Mouse (Mus musculus): ENCODE measurements around the gene Olfml2a. TPM values are rescaled to one million over a fixed set of nuclear protein-coding genes. Genes with fewer than 3 reads are reported as not detected.

The Olfml2a gene
- polyA plus RNA-seq, 1 experiment: 0.11 TPM

- H3K4me2 ChIP-seq (ENCODE audit: low read depth): peak overlapping the region; percentile 88
- H3K79me2 ChIP-seq (ENCODE audit: control insufficient read depth, insufficient read depth): peaks cover 38% of the 10 kb centered on the region
- peak overlapping the region; percentile 28 for H3ac ChIP-seq (ENCODE audit: control insufficient read depth, insufficient read length)
- H3K4me3 ChIP-seq: peak overlapping the region; percentile 84
- H3K27me3 ChIP-seq (ENCODE audit: control insufficient read depth, insufficient read depth, insufficient read length): no peaks in the 10 kb centered on the region
- TF ChIP-seq USF1 (IDR thresholded peaks at IDR 0.05; ENCODE audit: low read depth): peak; percentile 90
- TF ChIP-seq POLR2A (IDR thresholded peaks at IDR 0.05; ENCODE audit: insufficient read length, low read depth): peak; percentile 74
- TF ChIP-seq E2F4 (IDR thresholded peaks at IDR 0.05; ENCODE audit: insufficient read depth): no peak
- no peak for TF ChIP-seq CEBPB (IDR thresholded peaks at IDR 0.05; ENCODE audit: insufficient read depth, poor library complexity, severe bottlenecking)
- peak; percentile 51 for TF ChIP-seq POLR2AphosphoS2 (IDR thresholded peaks at IDR 0.05; ENCODE audit: insufficient read length, low read depth)
- TF ChIP-seq MYOG (IDR thresholded peaks at IDR 0.05; ENCODE audit: control insufficient read depth in 1 of 3, insufficient read depth in 1 of 3, insufficient read length in 2 of 3, low read depth in 2 of 3): peak in 1 of 3 experiments; percentile 22
- no peak for TF ChIP-seq TCF3 (IDR thresholded peaks at IDR 0.05; ENCODE audit: insufficient read length, low read depth)
- TF ChIP-seq REST (IDR thresholded peaks at IDR 0.05; ENCODE audit: insufficient read depth, insufficient read length): peak; percentile 71
- no peak for TF ChIP-seq SRF (IDR thresholded peaks at IDR 0.05; ENCODE audit: control insufficient read depth, insufficient read length, low read depth)
- TF ChIP-seq TCF12 (IDR thresholded peaks at IDR 0.05; ENCODE audit: insufficient read depth, poor library complexity, severe bottlenecking): no peak
- peak; percentile 72 for TF ChIP-seq MAX (IDR thresholded peaks at IDR 0.05; ENCODE audit: low read depth)
- H3K36me3 ChIP-seq (ENCODE audit: control insufficient read depth, insufficient read depth): no peaks in the 10 kb centered on the region
Measured at GRCm38 (mm10) chr2:38926145-38926891, 5.5 kb upstream of the Olfml2a start.

DNA sequence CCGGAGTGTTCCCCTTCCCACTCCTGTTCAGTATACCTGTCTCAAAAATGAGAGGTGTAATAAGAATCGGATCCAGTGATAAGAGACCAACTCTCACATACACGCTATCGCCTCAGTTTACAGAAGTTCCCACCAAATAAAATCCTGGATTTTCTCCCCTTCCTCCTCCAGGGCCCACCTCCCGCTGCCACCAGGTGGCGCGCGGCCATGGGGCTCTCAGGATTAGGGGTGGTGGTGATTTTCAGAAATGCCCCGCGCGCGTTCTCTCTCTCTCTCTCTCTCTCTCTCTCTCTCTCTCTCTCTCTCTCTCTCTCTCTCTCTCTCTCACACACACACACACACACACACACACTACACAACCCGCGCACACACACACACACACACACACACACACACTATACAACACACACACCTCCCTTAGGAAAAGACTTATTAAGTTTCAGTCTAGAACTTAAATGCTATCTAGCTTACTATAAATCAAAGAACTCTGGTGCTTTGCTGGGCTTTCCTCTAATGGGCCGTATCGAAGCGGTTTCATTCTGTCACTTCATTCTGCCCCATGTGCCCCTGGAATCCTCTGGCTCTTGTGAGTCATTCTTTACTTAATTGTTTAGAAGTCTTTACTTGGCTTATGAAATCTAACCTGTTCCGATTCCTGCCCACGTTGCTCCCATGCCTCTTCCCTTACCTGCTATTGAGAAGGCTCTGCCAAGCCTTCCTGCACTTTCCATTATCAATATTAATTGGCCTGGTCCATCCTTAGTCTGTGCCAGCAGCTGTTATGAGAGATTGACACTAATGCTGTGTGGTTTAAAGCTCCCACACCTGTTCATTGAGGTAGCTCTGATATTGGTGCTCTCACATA lies 4.4 kb upstream of the Olfml2a start, which contains the start of gene Nr6a1:
Gene Nr6a1, minus strand, starts transcription at position 574 of the 865 bp plus-strand sequence.
- no peaks in the 10 kb centered on the region for H3K27me3 ChIP-seq (ENCODE audit: control insufficient read depth, insufficient read depth, insufficient read length)
- TF ChIP-seq USF1 (IDR thresholded peaks at IDR 0.05; ENCODE audit: low read depth) (no peak), TCF3 (IDR thresholded peaks at IDR 0.05; ENCODE audit: insufficient read length, low read depth) (no peak), MYOG (IDR thresholded peaks at IDR 0.05; ENCODE audit: control insufficient read depth in 1 of 3, insufficient read depth in 1 of 3, insufficient read length in 2 of 3, low read depth in 2 of 3) (no peak), MYOD1 (IDR thresholded peaks at IDR 0.05; ENCODE audit: control insufficient read depth in 1 of 3, insufficient read length in 2 of 3, low read depth in 2 of 3) (peak in 2 of 3 experiments; percentile 7 to 11), MAX (IDR thresholded peaks at IDR 0.05; ENCODE audit: low read depth) (no peak), CEBPB (IDR thresholded peaks at IDR 0.05; ENCODE audit: insufficient read depth, poor library complexity, severe bottlenecking) (no peak), E2F4 (IDR thresholded peaks at IDR 0.05; ENCODE audit: insufficient read depth) (peak; percentile 25), SRF (IDR thresholded peaks at IDR 0.05; ENCODE audit: control insufficient read depth, insufficient read length, low read depth) (no peak), REST (IDR thresholded peaks at IDR 0.05; ENCODE audit: insufficient read depth, insufficient read length) (no peak)
- peaks cover 35% of the 10 kb centered on the region for H3K79me2 ChIP-seq (ENCODE audit: control insufficient read depth, insufficient read depth)
- no peaks in the 10 kb centered on the region for H3K36me3 ChIP-seq (ENCODE audit: control insufficient read depth, insufficient read depth)
- H3K4me3 ChIP-seq: peak within 1 kb of the TSS; percentile 84
- H3ac ChIP-seq (ENCODE audit: control insufficient read depth, insufficient read length): peak within 1 kb of the TSS; percentile 28
- H3K4me2 ChIP-seq (ENCODE audit: low read depth): peak within 1 kb of the TSS; percentile 88

GRCm38 (mm10) chr2:38930269-38930668 lies 1.5 kb upstream of the Olfml2a start:
- H3K27me3 ChIP-seq (ENCODE audit: control insufficient read depth, insufficient read depth, insufficient read length): no peaks in the 10 kb centered on the region
- H3ac ChIP-seq (ENCODE audit: control insufficient read depth, insufficient read length): no peak overlapping the region
- H3K36me3 ChIP-seq (ENCODE audit: control insufficient read depth, insufficient read depth): no peaks in the 10 kb centered on the region
- no peak for TF ChIP-seq REST (IDR thresholded peaks at IDR 0.05; ENCODE audit: insufficient read depth, insufficient read length)
- TF ChIP-seq E2F4 (IDR thresholded peaks at IDR 0.05; ENCODE audit: insufficient read depth): no peak
- no peak for TF ChIP-seq CEBPB (IDR thresholded peaks at IDR 0.05; ENCODE audit: insufficient read depth, poor library complexity, severe bottlenecking)
- no peak for TF ChIP-seq POLR2A (IDR thresholded peaks at IDR 0.05; ENCODE audit: insufficient read length, low read depth)
- no peak for TF ChIP-seq MYOD1 (IDR thresholded peaks at IDR 0.05; ENCODE audit: control insufficient read depth in 1 of 3, insufficient read length in 2 of 3, low read depth in 2 of 3)
- no peak for TF ChIP-seq TCF12 (IDR thresholded peaks at IDR 0.05; ENCODE audit: insufficient read depth, poor library complexity, severe bottlenecking)
- no peak for TF ChIP-seq SRF (IDR thresholded peaks at IDR 0.05; ENCODE audit: control insufficient read depth, insufficient read length, low read depth)
- no peak for TF ChIP-seq MAX (IDR thresholded peaks at IDR 0.05; ENCODE audit: low read depth)
- TF ChIP-seq POLR2AphosphoS2 (IDR thresholded peaks at IDR 0.05; ENCODE audit: insufficient read length, low read depth): no peak
- no peak for TF ChIP-seq USF1 (IDR thresholded peaks at IDR 0.05; ENCODE audit: low read depth)
- no peak for TF ChIP-seq TCF3 (IDR thresholded peaks at IDR 0.05; ENCODE audit: insufficient read length, low read depth)
- no peak for TF ChIP-seq MYOG (IDR thresholded peaks at IDR 0.05; ENCODE audit: control insufficient read depth in 1 of 3, insufficient read depth in 1 of 3, insufficient read length in 2 of 3, low read depth in 2 of 3)
- no peak overlapping the region for H3K4me3 ChIP-seq
- peaks cover 6% of the 10 kb centered on the region for H3K79me2 ChIP-seq (ENCODE audit: control insufficient read depth, insufficient read depth)
- no peak overlapping the region for H3K4me2 ChIP-seq (ENCODE audit: low read depth)

DNA sequence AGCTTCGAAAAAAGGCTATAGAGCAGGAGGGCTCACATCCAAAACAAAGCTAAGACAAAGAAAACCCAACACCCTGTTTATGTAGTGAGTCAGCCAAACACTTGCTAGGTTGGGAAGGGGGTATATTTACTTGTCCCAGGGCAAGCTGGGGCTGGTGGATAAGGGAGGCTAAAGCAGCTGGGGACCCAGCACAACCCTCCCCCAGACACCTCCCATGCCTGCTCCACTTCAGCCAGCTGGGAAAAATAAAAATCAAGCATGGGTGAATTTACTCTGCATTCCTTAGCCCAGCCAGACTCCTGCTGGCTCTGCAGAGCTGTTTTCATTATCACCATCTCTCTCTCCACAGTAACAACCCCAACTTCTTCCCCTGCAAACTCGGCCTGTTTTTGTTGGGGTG lies 2.2 kb downstream of the Olfml2a start:
- TF ChIP-seq TCF3 (IDR thresholded peaks at IDR 0.05; ENCODE audit: insufficient read length, low read depth) (no peak), TCF12 (IDR thresholded peaks at IDR 0.05; ENCODE audit: insufficient read depth, poor library complexity, severe bottlenecking) (peak; percentile 57), MYOD1 (IDR thresholded peaks at IDR 0.05; ENCODE audit: control insufficient read depth in 1 of 3, insufficient read length in 2 of 3, low read depth in 2 of 3) (peak in 2 of 3 experiments; percentile 42 to 74), MYOG (IDR thresholded peaks at IDR 0.05; ENCODE audit: control insufficient read depth in 1 of 3, insufficient read depth in 1 of 3, insufficient read length in 2 of 3, low read depth in 2 of 3) (peak in 2 of 3 experiments; percentile 59 to 79)
- Histone ChIP-seq H3K36me3 (ENCODE audit: control insufficient read depth, insufficient read depth) (no peaks in the 10 kb centered on the region), H3K79me2 (ENCODE audit: control insufficient read depth, insufficient read depth) (no peaks in the 10 kb centered on the region), H3K4me2 (ENCODE audit: low read depth) (peak overlapping the region; percentile 63), H3ac (ENCODE audit: control insufficient read depth, insufficient read length) (no peak overlapping the region), H3K4me3 (no peak overlapping the region), H3K27me3 (ENCODE audit: control insufficient read depth, insufficient read depth, insufficient read length) (no peaks in the 10 kb centered on the region)
